Mouse (Mus musculus): ENCODE measurements around the gene Prune2. TPM values are rescaled to one million over a fixed set of nuclear protein-coding genes. Genes with fewer than 3 reads are reported as not detected.
"Not testable (repeated sequence)": the region's sequence is repeated elsewhere in the genome, so short reads cannot be mapped to it uniquely, and the experiment has no call there.

The Prune2 gene
- polyA plus RNA-seq, 2 experiments from 2014 or later, result 0.17 to 0.24 TPM

- no peak for ATAC-seq
Measured at GRCm38 (mm10) chr19:17130544-17130943, 174.6 kb downstream of the Prune2 start.

DNA sequence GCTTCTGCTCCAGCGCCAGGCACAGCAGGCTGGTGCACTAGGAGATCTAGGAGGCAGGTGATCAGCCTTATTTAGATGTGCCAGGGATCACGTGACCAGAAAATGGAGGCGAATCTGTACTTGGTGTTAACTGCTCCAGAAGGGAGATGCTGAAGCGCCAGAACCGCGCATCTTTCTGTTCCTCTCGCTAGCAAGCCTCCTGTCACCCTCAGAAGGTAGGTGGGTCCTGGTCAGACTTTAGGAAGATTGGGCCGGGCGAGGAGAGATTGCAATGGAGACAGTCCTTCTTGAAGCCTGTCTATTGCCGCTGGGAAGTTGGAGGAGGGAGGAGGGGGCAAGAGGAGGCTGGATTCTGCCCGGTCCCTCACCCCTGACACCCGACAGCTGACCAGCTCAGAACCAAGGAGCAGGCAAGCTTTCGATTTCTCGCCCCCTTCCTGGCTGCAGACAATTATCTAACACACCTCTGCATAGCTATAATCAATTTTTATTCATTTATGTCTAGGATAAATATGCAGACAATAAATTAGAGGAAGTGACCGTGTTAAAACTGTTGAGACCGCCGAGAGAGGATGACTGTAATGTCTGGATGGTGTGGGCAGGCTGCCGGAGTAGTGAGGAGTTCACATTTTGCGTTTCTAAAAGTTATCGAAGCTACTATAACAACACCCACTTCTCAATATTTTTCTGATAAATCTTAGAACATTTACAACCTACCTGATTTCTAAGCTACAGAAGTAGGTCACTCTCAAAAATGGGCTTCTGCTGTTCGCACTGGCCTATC, 181.0 kb downstream of the Prune2 start:
- no peak for ATAC-seq

DNA sequence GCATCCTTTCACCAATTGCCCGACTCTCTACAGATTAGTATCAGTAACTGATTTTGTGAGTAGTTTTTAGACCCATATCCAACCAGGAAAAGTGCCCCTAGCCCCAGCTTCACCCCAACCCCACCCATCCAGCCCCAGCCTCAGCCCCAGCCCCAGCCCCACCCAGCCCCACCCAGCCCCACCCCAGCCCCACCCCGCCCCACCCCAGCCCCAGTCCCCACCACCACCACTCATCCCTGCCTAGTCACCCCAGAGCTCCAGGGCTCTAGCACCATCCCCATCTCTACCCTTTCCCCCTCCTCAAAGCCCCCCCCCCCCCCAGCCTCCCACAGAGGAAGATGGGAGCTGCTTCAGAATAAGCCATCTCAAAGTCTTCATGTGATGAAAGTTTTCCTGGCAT, 181.7 kb downstream of the Prune2 start:
- no peak for ATAC-seq

DNA sequence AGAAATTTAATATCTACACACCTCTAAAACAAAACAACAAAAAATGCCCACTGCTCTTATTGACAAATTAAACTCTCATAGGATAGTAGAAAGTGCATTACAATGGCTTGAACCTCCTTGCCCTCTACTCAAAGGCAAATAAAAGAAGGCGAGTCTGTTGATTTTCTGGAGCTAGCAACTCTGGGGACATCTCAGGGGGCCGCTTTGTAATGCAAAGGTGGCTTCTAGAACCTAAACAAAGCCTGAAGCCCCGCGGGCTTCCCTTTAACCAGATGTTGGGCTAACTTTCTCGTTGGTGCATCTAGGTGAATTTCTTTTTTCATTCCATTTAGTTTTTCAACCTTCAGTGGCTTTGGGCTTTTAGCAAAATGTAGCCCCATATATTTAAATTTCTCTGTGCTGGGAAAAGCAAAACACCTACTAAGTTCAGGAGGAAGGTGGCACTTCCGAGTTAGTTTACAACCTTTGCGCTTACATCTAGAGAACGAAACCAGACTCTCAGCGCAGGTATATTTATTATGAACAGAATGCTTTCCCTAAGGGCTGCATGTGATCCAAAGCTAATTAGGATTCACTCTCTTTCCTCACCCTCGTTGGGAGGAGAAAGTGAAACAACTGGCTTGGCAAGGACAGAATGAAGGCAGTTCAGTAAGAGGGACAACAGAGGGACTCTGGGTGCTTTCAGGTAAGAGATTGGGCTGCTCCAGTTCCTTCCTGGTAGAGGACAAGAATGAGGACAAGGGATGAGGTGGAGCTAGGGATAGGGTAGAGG, 182.4 kb downstream of the Prune2 start:
- ATAC-seq, result no peak

DNA sequence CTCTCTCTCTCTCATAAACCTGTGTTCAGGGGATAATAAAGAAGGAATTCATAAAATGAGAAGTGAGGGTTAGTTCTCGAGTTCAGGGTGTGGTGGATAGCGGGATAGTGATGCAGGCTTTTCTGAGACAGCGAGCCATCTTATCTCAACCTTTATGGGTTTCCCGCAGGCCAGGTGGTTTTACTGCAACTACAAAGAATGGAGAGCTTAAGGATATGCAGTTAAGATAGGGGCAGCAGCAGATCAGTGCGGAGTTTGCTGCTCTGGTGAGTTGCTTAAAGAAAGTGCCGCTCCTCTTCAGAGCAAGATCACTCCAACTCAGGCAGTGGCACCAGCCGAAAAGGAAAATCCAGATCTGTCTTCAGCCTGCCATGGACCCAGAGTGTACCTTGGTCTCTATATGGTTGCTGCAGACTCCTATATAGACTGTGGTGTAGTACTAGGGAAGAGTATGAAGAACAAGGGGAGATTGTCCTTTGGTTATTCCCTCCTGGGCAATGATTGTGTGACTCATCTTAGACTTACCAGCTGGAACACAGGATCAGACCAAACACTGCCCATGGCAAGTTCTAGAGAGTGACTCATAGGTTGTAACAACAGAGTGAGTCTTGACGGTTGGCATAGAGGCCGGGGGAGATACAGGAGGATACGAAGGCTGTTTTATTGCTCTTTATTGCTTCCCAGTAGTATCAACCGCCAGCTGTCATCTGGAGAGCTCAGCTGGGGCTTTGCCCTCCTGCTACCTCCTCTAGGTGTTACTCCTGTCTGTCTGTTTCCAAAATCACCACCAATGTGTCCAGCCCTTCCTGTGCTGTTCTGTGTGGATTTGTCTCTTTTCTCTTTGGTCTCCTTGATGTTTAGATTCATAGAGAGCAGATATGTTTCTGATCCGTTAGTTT, 184.3 kb downstream of the Prune2 start:
- ATAC-seq, result no peak

DNA sequence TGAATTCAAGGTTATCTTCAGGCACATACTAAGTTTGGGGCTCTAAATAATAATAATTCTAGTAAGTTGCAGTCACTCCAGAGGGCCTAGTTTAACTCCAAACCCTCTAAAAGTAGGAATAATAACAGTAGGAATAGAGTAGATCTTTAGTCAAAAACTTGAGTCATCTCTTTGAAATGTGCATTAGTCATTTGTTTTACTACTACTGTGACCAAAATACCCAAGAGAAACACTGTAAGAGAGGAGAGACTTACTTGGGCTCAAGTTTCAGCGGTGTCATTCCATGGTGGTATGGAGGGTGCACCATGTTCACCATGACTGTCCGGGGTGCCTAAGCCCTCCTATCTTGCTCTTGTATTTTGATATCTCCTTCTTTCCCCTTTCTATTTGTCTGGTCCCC, 187.3 kb downstream of the Prune2 start:
- no peak for ATAC-seq

- no peak for ATAC-seq
Measured at GRCm38 (mm10) chr19:17144205-17144604, 188.3 kb downstream of the Prune2 start.

DNA sequence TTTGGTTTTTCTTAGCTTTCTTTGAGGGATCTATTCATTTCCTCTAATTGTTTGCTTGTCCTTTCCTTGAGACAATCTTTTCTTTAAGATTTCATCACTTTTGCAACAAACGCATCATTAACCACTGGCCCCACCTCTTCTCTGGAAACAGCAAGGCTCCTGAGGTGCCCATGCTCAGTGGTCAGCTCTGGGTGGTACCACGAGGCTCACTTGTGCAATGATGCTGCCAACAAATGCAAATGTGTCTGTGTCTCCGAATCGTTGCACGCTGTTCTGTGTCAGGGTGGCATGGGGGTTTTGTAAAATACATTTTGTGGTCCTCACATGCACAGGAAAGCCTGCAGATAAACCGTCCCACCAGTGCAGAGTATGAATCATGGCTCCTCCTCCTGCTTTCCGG, 194.1 kb downstream of the Prune2 start:
- ATAC-seq, result no peak

DNA sequence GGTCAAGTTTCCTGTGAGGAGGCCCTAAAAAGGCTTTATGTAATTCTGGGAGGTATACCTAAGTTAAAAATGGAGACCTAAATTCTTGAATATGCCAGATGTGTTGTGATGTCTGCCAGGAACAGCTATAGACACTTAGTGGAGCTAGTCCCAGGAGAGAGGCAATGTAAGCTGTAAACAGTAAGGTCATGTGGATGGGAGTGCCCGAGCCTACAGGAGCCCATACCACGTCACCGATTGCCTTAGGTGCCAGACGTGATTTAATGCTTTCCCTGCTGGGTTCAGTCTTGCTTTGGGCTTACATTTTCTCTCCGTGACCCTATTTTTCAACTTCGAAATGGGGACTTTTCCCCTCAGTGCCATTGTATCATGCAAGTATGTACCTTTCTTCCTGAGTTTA, 195.9 kb downstream of the Prune2 start:
- ATAC-seq, result no peak

DNA sequence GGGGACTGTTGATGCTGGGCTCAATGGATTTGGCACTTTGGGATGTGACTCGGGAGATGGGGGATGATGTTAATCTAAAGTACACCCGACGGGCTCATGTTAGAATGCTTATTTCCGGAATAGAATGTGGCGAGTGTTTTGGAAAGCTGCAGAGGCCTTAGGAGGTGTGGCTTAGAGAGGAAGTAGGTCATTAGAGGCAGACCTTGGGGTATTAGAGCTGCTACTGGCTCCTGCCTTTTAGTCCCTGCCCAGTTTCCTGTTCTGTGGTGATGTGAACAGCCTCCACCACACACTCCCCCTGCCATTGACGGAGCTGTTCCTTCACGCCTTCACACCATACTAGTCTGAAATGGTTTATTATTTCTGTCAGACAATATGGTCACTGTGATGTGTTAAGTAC, 196.5 kb downstream of the Prune2 start:
- no peak for ATAC-seq

GRCm38 (mm10) chr19:17153911-17154639, 198.2 kb downstream of the Prune2 start:
- no peak for ATAC-seq

DNA sequence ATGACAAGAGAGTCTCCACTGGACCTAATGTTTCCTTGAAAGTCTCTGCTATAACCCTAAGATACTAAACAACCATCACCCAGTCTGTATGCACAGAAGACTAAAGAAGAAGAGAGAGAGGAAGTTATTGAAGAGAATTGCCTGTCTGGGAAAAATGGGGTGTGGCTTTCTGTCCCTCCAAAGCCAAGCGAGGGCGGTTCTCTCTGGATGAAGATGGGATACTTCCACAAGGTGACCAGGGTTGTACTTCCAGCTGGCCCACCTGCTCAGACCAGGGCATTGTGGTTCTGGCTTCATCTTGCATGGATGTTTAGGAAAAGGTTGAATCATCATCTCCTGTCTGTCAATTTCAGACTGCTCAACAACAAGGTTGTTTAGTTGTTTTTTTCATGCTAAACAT, 199.3 kb downstream of the Prune2 start:
- ATAC-seq, result no peak

DNA sequence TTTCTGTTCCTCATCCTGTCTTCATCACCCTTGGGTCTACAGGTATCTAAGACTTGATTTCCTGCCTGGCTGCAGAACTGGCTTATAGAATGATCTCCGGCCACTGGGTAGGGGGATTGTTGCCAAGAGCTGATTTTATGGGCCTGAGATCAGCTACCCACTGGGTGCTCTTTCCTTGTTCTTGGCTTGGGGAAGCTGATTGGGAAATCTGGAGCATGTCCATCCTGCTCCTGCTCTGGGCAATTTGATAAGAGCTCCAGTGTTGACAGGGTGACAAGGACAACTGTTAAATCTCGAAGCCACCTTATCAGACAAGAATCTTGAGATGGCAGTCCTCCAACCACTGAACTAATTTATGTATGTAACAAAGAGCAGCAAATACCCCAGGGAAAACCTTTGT, 203.8 kb downstream of the Prune2 start:
- ATAC-seq, result no peak

DNA sequence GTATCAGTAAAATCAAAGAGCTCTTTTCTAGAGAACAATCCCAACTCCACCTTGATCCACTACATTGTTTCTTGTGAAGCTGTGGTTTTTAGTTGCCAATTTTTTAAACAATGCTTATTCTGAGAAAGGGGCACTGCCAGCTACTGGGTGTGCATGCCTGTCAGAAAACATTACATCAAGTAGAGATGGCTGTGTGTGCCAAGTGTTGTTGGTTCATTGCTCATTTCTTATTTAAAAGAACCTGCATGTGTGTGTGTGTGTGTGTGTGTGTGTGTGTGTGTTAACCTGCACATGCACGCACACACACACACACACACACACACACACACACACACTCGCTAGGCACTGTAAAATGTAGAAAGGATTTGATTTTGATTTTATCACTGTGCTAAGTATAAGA, 204.3 kb downstream of the Prune2 start:
- no peak for ATAC-seq

DNA sequence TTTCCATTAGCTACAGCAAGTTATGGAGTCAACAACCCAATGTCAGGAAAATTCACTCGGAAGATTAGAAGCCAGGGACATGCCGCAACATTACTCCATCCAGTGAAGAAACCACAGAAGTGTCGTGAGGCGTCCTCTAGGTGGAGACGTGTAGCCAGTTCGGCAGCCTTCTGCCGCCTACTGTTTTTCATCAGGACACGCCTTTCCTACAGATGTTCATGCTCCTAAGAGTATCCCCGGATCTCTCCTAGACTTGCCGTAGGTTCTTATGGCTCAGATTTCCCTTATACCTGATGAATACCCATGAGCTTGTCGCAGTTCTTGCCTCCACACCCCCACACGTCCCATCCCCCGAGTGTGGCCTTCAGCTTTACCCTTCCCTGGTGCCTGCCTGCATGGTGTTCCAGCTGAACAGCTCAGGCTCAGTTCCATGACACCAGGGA, 207.6 kb downstream of the Prune2 start:
- no peak for ATAC-seq

GRCm38 (mm10) chr19:17166288-17166687, 210.4 kb downstream of the Prune2 start:
- no peak for ATAC-seq

DNA sequence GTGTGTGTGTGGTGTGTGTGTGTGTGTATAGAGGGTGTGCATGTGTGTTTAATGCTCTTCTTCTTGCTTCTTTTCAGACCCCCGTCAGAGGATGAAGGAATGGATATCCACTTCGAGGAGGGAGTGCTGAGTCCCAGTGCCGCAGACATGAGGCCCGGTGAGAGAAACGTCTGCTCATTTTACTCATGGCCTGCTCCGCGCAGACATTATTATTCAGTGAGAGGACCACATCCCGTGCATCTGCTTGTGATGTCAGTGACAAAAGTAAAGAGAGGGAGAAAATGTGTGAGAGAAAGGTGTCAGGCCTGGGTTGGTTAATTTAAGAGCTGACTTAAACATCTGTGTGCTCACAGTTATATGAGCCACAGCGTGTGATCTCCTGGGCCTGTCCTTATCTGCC, 212.3 kb downstream of the Prune2 start:
- ATAC-seq, result no peak

DNA sequence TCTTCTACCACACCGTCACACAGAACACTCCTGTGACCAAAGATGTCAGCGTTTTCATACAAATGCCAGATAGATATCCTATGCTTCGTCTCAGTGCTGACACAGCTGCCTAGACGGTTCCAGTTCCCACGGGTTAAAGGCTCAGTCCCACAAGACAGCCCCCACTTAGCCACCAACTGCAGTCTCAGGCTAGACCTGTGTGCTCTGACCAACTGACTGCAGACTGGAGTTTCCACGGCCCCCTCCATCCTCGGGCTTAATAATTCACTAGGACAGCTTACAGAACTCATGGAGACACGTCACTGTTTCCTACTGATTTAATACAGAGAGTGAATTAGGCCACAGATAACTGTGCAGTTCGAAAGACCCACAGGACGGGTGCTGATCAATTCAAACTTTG, 213.8 kb downstream of the Prune2 start:
- no peak for ATAC-seq

DNA sequence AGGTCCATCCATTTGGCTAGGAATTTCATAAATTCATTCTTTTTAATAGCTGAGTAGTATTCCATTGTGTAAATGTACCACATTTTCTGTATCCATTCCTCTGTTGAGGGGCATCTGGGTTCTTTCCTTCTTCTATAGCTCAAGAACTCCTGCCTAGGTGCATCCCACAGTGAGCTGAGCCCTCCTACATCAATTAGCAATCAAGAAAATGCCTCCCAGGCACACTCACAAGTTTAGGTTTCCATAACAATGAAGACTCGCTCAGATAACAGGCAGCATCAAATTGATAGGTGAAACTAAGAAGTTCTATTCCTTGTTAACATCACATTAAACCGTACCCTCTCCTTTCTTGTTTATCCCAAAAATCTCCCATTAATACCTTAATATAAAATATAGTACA, 218.6 kb downstream of the Prune2 start:
- ATAC-seq, result not testable (repeated sequence)

DNA sequence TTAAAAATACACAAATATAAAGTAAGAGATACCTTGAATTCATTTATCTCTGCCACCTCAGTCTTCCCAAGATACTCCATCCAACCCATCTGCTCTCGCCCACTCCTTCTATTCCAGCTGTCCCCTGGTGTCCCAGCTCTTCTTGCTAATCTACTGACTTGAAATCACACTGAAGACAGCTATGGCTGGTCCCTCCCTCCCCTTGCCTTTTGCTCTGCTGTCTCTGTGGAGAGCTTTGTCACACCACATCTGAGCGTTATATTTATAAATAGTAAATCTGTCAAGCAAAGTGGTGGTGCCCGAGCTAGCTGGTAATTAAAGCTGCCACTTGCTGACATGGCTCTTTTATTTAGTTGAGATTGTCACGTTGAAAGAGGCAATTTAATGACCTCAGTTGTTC, 224.6 kb downstream of the Prune2 start:
- no peak for ATAC-seq

DNA sequence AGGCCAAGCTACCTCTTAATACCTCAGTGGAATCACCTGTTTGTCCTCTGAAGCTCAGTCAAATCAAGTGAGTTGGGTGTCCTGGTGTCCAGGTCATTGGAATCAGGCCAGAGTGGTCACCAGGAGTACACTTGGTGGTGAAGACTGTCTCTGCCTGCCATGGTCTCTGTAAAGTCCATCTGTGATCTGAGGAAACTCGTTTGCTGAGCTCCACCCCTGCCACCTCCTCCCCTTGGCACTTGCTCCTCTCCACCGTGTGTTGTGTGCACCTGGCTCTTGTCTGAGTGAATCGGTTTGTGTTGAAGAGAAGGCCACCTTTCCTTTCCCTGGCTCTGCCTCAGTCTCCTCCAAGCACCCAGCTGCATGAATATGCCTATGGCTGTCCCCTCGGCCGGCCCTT, 238.8 kb downstream of the Prune2 start:
- no peak for ATAC-seq

- no peak for ATAC-seq
Measured at GRCm38 (mm10) chr19:17199059-17199458, 243.1 kb downstream of the Prune2 start.
